Mouse (Mus musculus): ENCODE data around the gene Rreb1. TPM values are rescaled to one million over a fixed set of nuclear protein-coding genes. Genes with fewer than 3 reads are reported as not detected.
A peak's percentile ranks its signal among the peaks of the same experiment; 100 is the strongest.

The Rreb1 gene
- polyA plus RNA-seq, 1 experiment from 2014 or later: 20.6 TPM

DNA sequence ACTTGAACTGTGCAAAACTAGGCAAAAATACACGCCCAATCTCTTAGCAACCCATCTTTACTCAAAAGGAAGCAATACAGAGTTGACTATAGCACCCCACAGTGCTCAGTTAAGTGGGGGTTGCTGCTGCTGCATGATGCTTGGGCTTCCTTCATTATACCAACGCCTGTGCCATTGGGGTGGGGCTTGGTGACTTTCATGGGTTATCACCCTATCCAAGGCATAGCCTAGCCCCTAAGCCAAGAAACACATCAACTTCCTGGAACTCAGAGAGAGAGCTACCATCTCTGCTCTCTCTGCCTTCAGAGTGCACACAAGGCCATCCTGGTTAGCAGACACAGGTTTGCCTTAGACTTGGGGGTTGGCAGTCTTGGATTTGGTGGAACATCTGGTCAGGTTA, 107.2 kb downstream of the Rreb1 start:
- Histone ChIP-seq H3K9me3 (ENCODE audit: control insufficient read depth, low read length) (no peaks in the 10 kb centered on the region), H3K36me3 (ENCODE audit: control insufficient read depth, insufficient read depth, low read length) (peaks cover 7% of the 10 kb centered on the region; the same call in 1 of the 2 replicates), H3K27me3 (replicated peaks; ENCODE audit: control insufficient read depth, insufficient read depth, low read length) (no peaks in the 10 kb centered on the region), H3K4me3 (ENCODE audit: low read depth, low read length) (no peak overlapping the region), H3K27ac (ENCODE audit: low read depth, low read length) (peak overlapping the region; percentile 78), H3K4me2 (peak overlapping the region; percentile 48), H3K4me1 (replicated peaks; ENCODE audit: control insufficient read depth, insufficient read depth, low read length) (peaks cover 68% of the 10 kb centered on the region), H3K9ac (ENCODE audit: low read depth, low read length) (no peak overlapping the region)
- no peak for DNase-seq (ENCODE audit: low spot score)
- WGBS: 61% methylated on average over 2 of the region's 2 CpGs
- peak; percentile 80 for ATAC-seq (replicated peaks; ENCODE audit: low FRiP score)

DNA sequence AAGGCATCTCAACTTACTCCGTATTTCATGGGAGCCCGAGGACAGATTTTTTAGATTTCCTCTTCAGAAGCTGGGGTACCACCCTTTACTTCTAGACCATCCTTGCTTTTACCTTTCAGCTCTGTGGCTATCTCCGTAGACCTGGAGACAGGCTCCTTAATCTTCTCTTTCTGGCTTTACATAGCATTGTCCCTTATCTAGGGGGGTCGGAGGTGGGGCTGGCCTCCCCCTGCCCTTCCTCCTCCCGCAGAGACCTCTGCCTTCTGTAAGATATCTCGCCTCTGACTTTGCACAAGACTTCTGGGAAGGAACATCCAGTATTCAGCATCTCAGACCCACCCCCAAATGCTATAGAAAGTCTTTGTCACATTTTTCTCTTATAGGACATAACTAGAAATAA, 107.8 kb downstream of the Rreb1 start:
- Histone ChIP-seq H3K9ac (ENCODE audit: low read depth, low read length) (no peak overlapping the region), H3K4me3 (ENCODE audit: low read depth, low read length) (no peak overlapping the region), H3K27me3 (replicated peaks; ENCODE audit: control insufficient read depth, insufficient read depth, low read length) (no peaks in the 10 kb centered on the region), H3K36me3 (ENCODE audit: control insufficient read depth, insufficient read depth, low read length) (peaks cover 7% of the 10 kb centered on the region; the same call in 1 of the 2 replicates), H3K27ac (ENCODE audit: low read depth, low read length) (peak overlapping the region; percentile 78), H3K4me1 (replicated peaks; ENCODE audit: control insufficient read depth, insufficient read depth, low read length) (peaks cover 62% of the 10 kb centered on the region), H3K9me3 (ENCODE audit: control insufficient read depth, low read length) (no peaks in the 10 kb centered on the region), H3K4me2 (peak overlapping the region; percentile 48)
- ATAC-seq (replicated peaks; ENCODE audit: low FRiP score): peak; percentile 78
- DNase-seq (ENCODE audit: low spot score): no peak
- WGBS: 33% methylated on average over 6 of the region's 6 CpGs

DNA sequence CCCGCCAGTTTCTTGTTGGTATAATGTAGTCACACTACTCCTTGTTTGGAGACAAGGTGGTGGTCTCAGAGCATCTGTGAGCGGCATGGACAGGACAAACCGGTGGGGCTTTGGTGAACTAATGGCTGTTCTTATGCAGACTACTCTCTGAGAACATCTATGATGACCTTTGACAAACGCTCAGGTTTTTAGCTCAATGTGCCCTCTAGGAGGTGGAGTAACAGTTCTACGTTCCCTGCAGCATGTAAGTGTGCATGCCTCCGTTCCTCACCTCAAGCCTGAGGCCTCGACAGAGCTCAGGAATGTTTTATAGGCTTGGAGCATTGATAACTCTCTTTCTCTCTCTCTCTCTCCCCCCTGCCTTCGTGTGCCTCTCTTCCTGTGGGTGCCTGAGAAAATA, 116.6 kb downstream of the Rreb1 start:
- H3K36me3 ChIP-seq (ENCODE audit: control insufficient read depth, insufficient read depth, low read length): peaks cover 34% of the 10 kb centered on the region
- no peak for DNase-seq (ENCODE audit: low spot score)
- no peak overlapping the region for H3K4me2 ChIP-seq
- no peak for ATAC-seq (replicated peaks; ENCODE audit: low FRiP score)
- 78% methylated on average over 8 of the region's 8 CpGs for WGBS
- no peak overlapping the region; the same call in 1 of the 2 replicates for H3K27ac ChIP-seq (ENCODE audit: low read depth, low read length)
- no peaks in the 10 kb centered on the region for H3K27me3 ChIP-seq (replicated peaks; ENCODE audit: control insufficient read depth, insufficient read depth, low read length)
- H3K4me1 ChIP-seq (replicated peaks; ENCODE audit: control insufficient read depth, insufficient read depth, low read length): peaks cover 9% of the 10 kb centered on the region; the same call in 1 of the 2 replicates
- no peaks in the 10 kb centered on the region for H3K9me3 ChIP-seq (ENCODE audit: control insufficient read depth, low read length)
- H3K4me3 ChIP-seq (ENCODE audit: low read depth, low read length): no peak overlapping the region
- H3K9ac ChIP-seq (ENCODE audit: low read depth, low read length): no peak overlapping the region

DNA sequence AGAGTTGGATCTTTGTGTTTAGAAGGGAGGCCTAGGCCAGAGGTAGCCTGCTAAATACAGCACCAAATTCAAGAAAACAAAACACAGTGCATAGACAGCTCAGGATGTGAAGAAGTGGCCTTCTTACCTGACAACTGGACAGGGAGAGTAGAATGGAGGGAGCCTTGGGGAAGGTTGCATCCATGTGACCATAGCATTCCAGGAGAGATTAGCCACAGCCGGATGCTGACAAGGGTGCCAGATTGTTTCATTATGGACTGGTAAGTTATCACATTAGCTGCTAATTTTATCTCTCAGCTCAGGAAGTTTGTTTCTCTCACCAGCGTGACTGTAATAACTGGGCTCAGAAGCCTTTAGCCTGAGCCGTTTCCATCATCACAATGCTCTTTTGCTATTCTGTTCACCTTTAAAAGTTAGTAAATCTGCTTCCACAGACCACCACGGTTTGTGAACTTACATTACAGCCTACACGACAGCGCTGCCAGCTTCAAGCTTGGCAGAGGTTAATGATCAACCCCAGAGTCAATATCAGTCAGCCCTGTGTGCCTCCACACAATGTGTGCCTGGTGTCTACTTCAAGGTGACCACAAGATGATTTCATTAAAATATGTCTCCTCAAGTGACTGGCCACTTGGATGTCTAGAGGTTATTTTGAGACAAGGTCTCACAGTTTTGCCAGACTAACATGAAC, 117.5 kb downstream of the Rreb1 start:
- ATAC-seq (replicated peaks; ENCODE audit: low FRiP score): no peak; the same call in 1 of the 2 replicates

DNA sequence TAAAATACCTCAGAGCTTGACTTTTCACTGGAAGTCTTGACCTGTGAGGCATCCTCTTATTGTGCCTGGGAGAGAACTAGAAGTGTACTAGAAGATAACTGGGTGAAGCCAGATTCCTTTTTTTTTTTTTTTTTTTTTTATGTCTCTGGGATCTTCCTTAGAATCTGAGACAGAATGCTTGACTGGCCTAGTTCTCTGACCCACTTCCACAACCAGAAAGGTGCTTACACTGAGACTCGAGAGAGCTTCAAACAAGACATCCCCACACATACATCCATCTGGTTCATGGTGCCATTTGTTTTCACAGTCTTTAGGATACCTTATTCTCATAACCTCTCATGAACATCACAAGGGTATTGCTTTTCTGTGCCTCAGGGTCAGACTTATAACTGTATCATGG, 118.2 kb downstream of the Rreb1 start:
- no peak overlapping the region for H3K27ac ChIP-seq (ENCODE audit: low read depth, low read length)

More for the DNA sequence above, 117.5 kb downstream of the Rreb1 start:
- Histone ChIP-seq H3K27ac (ENCODE audit: low read depth, low read length) (no peak overlapping the region), H3K36me3 (ENCODE audit: control insufficient read depth, insufficient read depth, low read length) (peaks cover 31% of the 10 kb centered on the region), H3K4me2 (no peak overlapping the region), H3K27me3 (replicated peaks; ENCODE audit: control insufficient read depth, insufficient read depth, low read length) (no peaks in the 10 kb centered on the region), H3K9me3 (ENCODE audit: control insufficient read depth, low read length) (no peaks in the 10 kb centered on the region), H3K9ac (ENCODE audit: low read depth, low read length) (no peak overlapping the region), H3K4me3 (ENCODE audit: low read depth, low read length) (no peak overlapping the region), H3K4me1 (replicated peaks; ENCODE audit: control insufficient read depth, insufficient read depth, low read length) (peaks cover 9% of the 10 kb centered on the region; the same call in 1 of the 2 replicates)
- DNase-seq (ENCODE audit: low spot score): no peak
- WGBS: 58% methylated on average over 6 of the region's 6 CpGs

DNA sequence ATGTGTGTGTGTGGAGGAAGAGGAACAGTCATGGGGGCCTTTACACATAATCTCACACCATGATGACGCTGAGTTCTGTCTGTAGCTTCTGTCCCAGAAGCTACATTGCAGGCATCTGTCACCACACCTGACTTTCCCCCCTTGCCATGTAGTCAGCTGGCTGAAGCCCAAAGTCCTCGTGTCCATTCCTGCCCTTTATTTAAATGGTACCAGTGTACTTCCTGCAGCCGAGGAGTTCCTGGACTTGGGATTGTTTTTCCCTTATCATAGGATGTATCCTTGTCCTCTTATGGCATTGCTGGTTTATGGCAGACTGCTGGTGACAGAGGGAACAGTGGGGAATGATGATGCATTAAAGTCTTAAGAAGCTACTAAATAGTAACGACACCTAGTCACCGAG, 120.6 kb downstream of the Rreb1 start:
- Histone ChIP-seq H3K27ac (ENCODE audit: low read depth, low read length) (no peak overlapping the region), H3K27me3 (replicated peaks; ENCODE audit: control insufficient read depth, insufficient read depth, low read length) (no peaks in the 10 kb centered on the region), H3K9ac (ENCODE audit: low read depth, low read length) (no peak overlapping the region), H3K4me2 (no peak overlapping the region), H3K9me3 (ENCODE audit: control insufficient read depth, low read length) (no peaks in the 10 kb centered on the region), H3K4me1 (replicated peaks; ENCODE audit: control insufficient read depth, insufficient read depth, low read length) (peaks cover 9% of the 10 kb centered on the region; the same call in 1 of the 2 replicates), H3K4me3 (ENCODE audit: low read depth, low read length) (no peak overlapping the region), H3K36me3 (ENCODE audit: control insufficient read depth, insufficient read depth, low read length) (peaks cover 31% of the 10 kb centered on the region)
- ATAC-seq (replicated peaks; ENCODE audit: low FRiP score) (no peak), DNase-seq (ENCODE audit: low spot score) (no peak)
- WGBS: 82% methylated on average over 5 of the region's 5 CpGs

More for the DNA sequence above, 118.2 kb downstream of the Rreb1 start:
- peaks cover 33% of the 10 kb centered on the region for H3K36me3 ChIP-seq (ENCODE audit: control insufficient read depth, insufficient read depth, low read length)
- no peak overlapping the region for H3K4me3 ChIP-seq (ENCODE audit: low read depth, low read length)
- H3K4me2 ChIP-seq: no peak overlapping the region
- DNase-seq (ENCODE audit: low spot score) (no peak), ATAC-seq (replicated peaks; ENCODE audit: low FRiP score) (no peak)
- H3K27me3 ChIP-seq (replicated peaks; ENCODE audit: control insufficient read depth, insufficient read depth, low read length): no peaks in the 10 kb centered on the region
- peaks cover 9% of the 10 kb centered on the region; the same call in 1 of the 2 replicates for H3K4me1 ChIP-seq (replicated peaks; ENCODE audit: control insufficient read depth, insufficient read depth, low read length)
- no peak overlapping the region for H3K9ac ChIP-seq (ENCODE audit: low read depth, low read length)
- no peaks in the 10 kb centered on the region for H3K9me3 ChIP-seq (ENCODE audit: control insufficient read depth, low read length)
- 86% methylated on average over 1 of the region's 1 CpGs for WGBS

DNA sequence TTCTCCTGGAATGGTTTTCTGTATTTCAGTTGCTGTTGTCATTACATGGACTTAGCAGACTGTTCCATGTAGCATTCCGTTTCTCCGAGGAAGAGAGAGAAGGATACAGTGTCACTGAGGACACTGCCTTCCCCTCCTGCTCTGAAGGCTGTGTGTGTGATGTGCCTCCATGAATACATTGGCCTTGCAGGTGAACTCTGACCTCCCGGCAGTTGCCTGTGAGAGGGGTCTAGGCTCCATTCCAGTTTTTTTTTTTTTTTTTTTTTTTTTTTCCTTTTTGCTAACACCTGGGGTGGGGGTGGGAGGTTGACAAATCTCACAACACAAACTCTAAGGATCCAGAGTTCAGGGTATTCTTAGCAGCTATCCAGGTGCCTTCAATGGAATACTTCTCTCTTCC, 124.8 kb downstream of the Rreb1 start:
- 82% methylated on average over 3 of the region's 3 CpGs for WGBS
- Histone ChIP-seq H3K27me3 (replicated peaks; ENCODE audit: control insufficient read depth, insufficient read depth, low read length) (no peaks in the 10 kb centered on the region), H3K27ac (ENCODE audit: low read depth, low read length) (no peak overlapping the region), H3K9ac (ENCODE audit: low read depth, low read length) (no peak overlapping the region), H3K9me3 (ENCODE audit: control insufficient read depth, low read length) (no peaks in the 10 kb centered on the region), H3K36me3 (ENCODE audit: control insufficient read depth, insufficient read depth, low read length) (peaks cover 20% of the 10 kb centered on the region), H3K4me2 (no peak overlapping the region), H3K4me3 (ENCODE audit: low read depth, low read length) (no peak overlapping the region), H3K4me1 (replicated peaks; ENCODE audit: control insufficient read depth, insufficient read depth, low read length) (no peaks in the 10 kb centered on the region)
- ATAC-seq (replicated peaks; ENCODE audit: low FRiP score): no peak
- DNase-seq (ENCODE audit: low spot score): no peak

DNA sequence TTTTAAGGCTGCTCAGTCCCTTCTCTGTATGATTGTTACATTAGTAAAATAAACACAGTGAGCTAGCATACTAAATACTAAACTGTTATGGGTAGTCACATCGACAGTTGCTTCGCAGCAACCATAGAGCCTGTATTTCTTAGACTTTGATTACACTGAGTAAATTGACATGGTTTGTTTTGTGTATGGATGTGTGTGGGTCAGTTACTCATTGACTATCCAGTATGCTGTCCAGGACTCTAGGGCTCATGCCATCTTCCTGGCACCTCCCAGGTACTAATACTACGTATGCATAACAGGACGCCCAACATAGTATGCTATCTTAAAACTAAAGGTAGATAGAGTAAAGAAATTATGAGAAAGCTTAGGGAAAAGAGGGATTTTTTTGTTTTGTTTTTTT, 125.3 kb downstream of the Rreb1 start:
- Histone ChIP-seq H3K9me3 (ENCODE audit: control insufficient read depth, low read length) (no peaks in the 10 kb centered on the region), H3K9ac (ENCODE audit: low read depth, low read length) (no peak overlapping the region)

DNA sequence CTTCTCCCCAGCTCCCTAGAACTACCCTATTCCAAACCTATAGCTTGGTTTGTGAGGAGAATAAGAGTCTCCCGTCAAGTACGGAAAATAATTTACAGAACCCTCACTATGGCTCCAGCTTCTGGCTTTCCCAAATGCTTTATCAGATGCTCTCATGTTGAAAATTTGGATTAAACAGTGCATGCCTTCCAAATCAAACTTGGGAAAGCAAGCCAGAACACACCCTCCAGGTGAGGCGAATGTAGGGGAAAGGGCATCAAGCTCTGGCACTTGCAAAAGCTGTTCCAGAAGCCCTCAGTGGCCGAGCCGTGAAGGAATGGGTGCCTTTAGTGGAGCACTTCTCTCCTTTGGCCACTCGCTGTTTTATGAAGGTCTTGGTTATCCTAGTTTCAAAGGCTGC, 126.2 kb downstream of the Rreb1 start:
- H3K9ac ChIP-seq (ENCODE audit: low read depth, low read length): no peak overlapping the region
- no peak overlapping the region for H3K4me3 ChIP-seq (ENCODE audit: low read depth, low read length)
- no peaks in the 10 kb centered on the region for H3K9me3 ChIP-seq (ENCODE audit: control insufficient read depth, low read length)
- H3K4me1 ChIP-seq (replicated peaks; ENCODE audit: control insufficient read depth, insufficient read depth, low read length): no peaks in the 10 kb centered on the region
- H3K27me3 ChIP-seq (replicated peaks; ENCODE audit: control insufficient read depth, insufficient read depth, low read length): no peaks in the 10 kb centered on the region
- ATAC-seq (replicated peaks; ENCODE audit: low FRiP score) (no peak), DNase-seq (ENCODE audit: low spot score) (no peak)
- H3K4me2 ChIP-seq: no peak overlapping the region
- H3K36me3 ChIP-seq (ENCODE audit: control insufficient read depth, insufficient read depth, low read length): peaks cover 16% of the 10 kb centered on the region
- no peak overlapping the region for H3K27ac ChIP-seq (ENCODE audit: low read depth, low read length)
- 88% methylated on average over 6 of the region's 6 CpGs for WGBS

More for the DNA sequence above, 125.3 kb downstream of the Rreb1 start:
- ATAC-seq (replicated peaks; ENCODE audit: low FRiP score) (no peak), DNase-seq (ENCODE audit: low spot score) (no peak)
- no peak overlapping the region for H3K4me3 ChIP-seq (ENCODE audit: low read depth, low read length)
- WGBS: 85% methylated on average over 4 of the region's 4 CpGs
- peaks cover 20% of the 10 kb centered on the region for H3K36me3 ChIP-seq (ENCODE audit: control insufficient read depth, insufficient read depth, low read length)
- H3K4me1 ChIP-seq (replicated peaks; ENCODE audit: control insufficient read depth, insufficient read depth, low read length): no peaks in the 10 kb centered on the region
- no peak overlapping the region for H3K4me2 ChIP-seq
- H3K27me3 ChIP-seq (replicated peaks; ENCODE audit: control insufficient read depth, insufficient read depth, low read length): no peaks in the 10 kb centered on the region
- no peak overlapping the region for H3K27ac ChIP-seq (ENCODE audit: low read depth, low read length)

Data from liver, embryonic 11.5 days (tissue).